Mouse (Mus musculus) embryonic facial prominence, embryonic 14.5 days (tissue): ENCODE measurements around the gene Slc15a2. TPM values are rescaled to one million over a fixed set of nuclear protein-coding genes. Genes with fewer than 3 reads are reported as not detected.

ENCODE experiments used
- ATAC-seq: fragments of 200-750 bp; cut with Nextera tagmentation; 2 replicates; pipeline ENCODE4 v1.8.0; 2017; ENCODE audit warnings: low read depth, moderate number of reproducible peaks, moderate TSS enrichment
- DNase-seq: peaks from one replicate; pipeline ENCODE4 v3.0.0-alpha.2; 2015; ENCODE audit warnings: low spot score
- H3K27ac ChIP-seq: fragments of 300-500 bp; sonication (generic); replicated peaks from 2 replicates; pipeline ENCODE4 v1.5.1; 2014; ENCODE audit warnings: low read depth, mild to moderate bottlenecking, low read length, moderate library complexity
- H3K27me3 ChIP-seq: fragments of 300-500 bp; sonication (generic); replicated peaks from 2 replicates; pipeline ENCODE4 v1.6.1; 2014; ENCODE audit warnings: low read length; ENCODE audit not compliant: control insufficient read depth, insufficient read depth
- H3K36me3 ChIP-seq: fragments of 300-500 bp; sonication (generic); 2 replicates; pipeline ENCODE4 v1.6.1; 2014; ENCODE audit warnings: low read length, mixed read lengths; ENCODE audit not compliant: control insufficient read depth, insufficient read depth
- H3K4me1 ChIP-seq: fragments of 300-500 bp; sonication (generic); 2 replicates; pipeline ENCODE4 v1.6.1; 2014; ENCODE audit warnings: antibody characterized with exemption, low read length; ENCODE audit not compliant: control insufficient read depth, insufficient read depth
- H3K4me2 ChIP-seq: fragments of 300-500 bp; sonication (generic); 2 replicates; pipeline ENCODE4 v1.6.1; 2014; ENCODE audit warnings: low read depth, mild to moderate bottlenecking, low read length, moderate library complexity, mixed read lengths
- H3K4me3 ChIP-seq: fragments of 300-500 bp; sonication (generic); 2 replicates; pipeline ENCODE4 v1.5.1; 2014; ENCODE audit warnings: low read depth, mild to moderate bottlenecking, low read length
- H3K9ac ChIP-seq: fragments of 300-500 bp; sonication (generic); 2 replicates; pipeline ENCODE4 v1.6.1; 2014; ENCODE audit warnings: low read depth, mild to moderate bottlenecking, low read length, moderate library complexity, mixed read lengths
- H3K9me3 ChIP-seq: fragments of 300-500 bp; sonication (generic); 2 replicates; pipeline ENCODE4 v1.6.1; 2016; ENCODE audit warnings: low read length; ENCODE audit not compliant: control insufficient read depth
- WGBS: fragments of 180-500 bp; shearing (Covaris S2); extraction: QIAGEN DNeasy Blood & Tissue Kit; methylation state at CpG from one replicate; pipeline ENCODE4 v1.1.7; 2014; 5-methylcytosine and 5-hydroxymethylcytosine counted together
- polyA plus RNA-seq: library from polyadenylated mRNA; unstranded; fragments of >200 nt; fragmentation: Nextera tagmentation; extraction: Ambion mirVana; gene quantifications from 2 replicates; pipeline ENCODE4 v1.2.1, GENCODE M21; 2014

Slc15a2 gene
- polyA plus RNA-seq, 1 experiment from 2014 or later = 10.7 TPM

DNA sequence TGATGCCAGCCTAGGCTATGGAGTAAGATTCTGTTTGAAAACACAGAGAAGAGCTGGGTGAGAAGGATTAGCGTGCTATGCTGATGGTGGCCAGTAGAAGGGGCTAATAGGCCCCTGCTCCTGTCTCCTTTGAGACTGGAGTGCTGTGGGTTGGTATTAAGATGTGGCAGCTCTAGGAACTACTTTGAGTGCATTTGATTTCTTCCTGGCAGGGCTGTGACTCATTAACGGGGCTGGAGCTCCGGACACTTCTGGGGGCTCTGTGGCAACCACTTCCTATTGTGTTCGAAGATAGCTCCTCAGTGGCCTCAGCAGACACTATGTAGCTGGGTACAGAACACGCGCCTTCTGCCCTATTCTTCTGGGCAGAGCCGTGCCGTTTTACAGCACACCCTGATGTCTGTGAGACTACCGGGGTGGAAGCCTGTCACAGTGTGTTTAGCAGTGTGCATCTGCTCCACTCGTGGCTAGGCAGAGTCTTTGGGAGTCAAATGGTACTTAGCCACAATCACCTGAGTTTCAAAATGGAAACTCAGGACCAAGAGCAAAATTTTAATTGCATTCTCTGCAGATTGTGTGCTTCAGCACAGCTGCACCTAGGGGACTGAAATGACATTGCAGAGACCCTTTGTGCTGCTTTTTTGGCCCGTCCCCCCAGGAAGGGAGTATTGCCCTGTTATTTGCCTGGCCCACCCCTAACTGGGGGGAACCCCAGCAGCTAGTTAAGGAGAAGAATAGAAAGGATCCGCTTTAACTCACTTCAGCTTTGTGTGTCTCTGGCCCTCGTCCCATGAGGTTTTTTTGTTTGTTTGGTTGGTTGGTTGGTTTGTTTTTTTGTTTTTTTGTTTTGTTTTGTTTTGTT is 64.3 kb downstream of the Slc15a2 start:
- WGBS = 68% methylated on average over 13 of the region's 13 CpGs
- ATAC-seq (no peak), DNase-seq (no peak)
- H3K9ac ChIP-seq = no peak overlapping the region
- H3K9me3 ChIP-seq = no peaks in the 10 kb centered on the region
- H3K27me3 ChIP-seq = no peaks in the 10 kb centered on the region
- H3K36me3 ChIP-seq = no peaks in the 10 kb centered on the region
- no peak overlapping the region for H3K27ac ChIP-seq
- H3K4me2 ChIP-seq = no peak overlapping the region
- H3K4me1 ChIP-seq = no peaks in the 10 kb centered on the region
- H3K4me3 ChIP-seq = no peak overlapping the region

DNA sequence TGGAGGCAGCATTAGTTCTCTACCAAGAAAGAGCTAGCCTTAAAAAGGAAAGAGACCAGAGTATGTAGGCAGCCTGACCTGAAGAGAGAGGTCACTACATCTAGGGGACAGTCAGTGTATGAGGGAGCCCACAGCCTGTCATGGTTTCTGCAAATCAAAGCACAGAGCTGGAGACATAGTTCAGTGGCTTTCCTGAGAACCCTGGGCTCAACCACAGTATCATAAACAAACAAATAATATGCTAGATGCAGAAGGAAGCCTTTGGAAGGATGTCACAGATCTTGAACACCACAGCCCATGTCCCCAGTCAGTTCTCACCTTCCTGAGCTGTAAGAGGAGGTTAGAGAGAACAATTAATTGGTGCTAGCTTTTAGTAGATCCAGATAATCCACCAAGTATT is 66.1 kb downstream of the Slc15a2 start:
- no peak overlapping the region for H3K27ac ChIP-seq

DNA sequence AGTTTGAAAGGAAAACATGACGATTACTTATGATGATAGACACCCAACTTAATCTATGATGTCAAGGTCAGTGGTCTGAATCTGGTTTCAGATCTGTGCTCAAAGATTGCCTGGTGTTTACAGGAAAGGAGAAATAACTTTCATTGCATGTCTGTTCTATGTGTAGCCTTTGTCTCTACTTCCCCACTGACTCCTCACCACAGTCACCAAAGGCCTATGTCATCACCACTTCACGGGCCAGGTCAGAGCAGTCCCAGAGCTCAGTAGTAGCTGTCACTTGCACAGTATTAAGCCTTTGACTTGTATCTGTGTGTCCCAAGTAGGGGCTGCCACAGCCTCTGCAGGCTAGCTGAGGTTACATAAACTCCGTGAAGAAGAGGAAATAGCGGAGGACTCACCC is 67.3 kb downstream of the Slc15a2 start:
- H3K4me2 ChIP-seq = no peak overlapping the region
- no peaks in the 10 kb centered on the region for H3K4me1 ChIP-seq
- ATAC-seq (no peak), DNase-seq (no peak)
- no peak overlapping the region for H3K27ac ChIP-seq
- 83% methylated on average over 4 of the region's 4 CpGs for WGBS
- no peaks in the 10 kb centered on the region for H3K9me3 ChIP-seq
- no peaks in the 10 kb centered on the region for H3K36me3 ChIP-seq
- H3K4me3 ChIP-seq = no peak overlapping the region
- no peaks in the 10 kb centered on the region for H3K27me3 ChIP-seq
- H3K9ac ChIP-seq = no peak overlapping the region

More for the DNA sequence above, 66.1 kb downstream of the Slc15a2 start:
- no peak for ATAC-seq
- Histone ChIP-seq H3K9me3 (no peaks in the 10 kb centered on the region), H3K4me2 (no peak overlapping the region), H3K27me3 (no peaks in the 10 kb centered on the region), H3K9ac (no peak overlapping the region), H3K4me1 (no peaks in the 10 kb centered on the region), H3K4me3 (no peak overlapping the region), H3K36me3 (no peaks in the 10 kb centered on the region)
- no peak for DNase-seq

DNA sequence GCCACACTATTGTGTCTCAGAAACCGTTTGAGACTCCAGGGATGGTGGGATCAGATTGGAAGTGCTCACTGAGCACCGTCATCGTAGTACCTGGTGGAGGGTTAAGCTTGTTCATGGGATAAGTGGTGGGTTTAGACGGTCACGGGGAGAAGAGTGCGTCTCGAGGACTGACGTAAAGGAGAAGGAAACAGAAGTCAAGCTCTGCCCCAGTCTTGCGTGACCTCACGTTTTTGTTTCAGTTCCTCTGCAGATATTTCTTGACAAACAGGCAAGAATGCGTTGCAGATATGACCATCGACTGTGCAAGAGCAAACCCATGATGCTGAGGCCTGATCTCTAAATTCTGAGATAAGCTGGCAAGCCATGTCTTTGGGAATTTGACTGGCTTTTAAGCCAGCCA is 73.0 kb downstream of the Slc15a2 start:
- no peak for ATAC-seq
- WGBS = 90% methylated on average over 12 of the region's 12 CpGs
- Histone ChIP-seq H3K27ac (no peak overlapping the region), H3K4me3 (no peak overlapping the region), H3K4me2 (no peak overlapping the region), H3K27me3 (no peaks in the 10 kb centered on the region), H3K4me1 (no peaks in the 10 kb centered on the region), H3K9ac (no peak overlapping the region), H3K9me3 (no peaks in the 10 kb centered on the region), H3K36me3 (no peaks in the 10 kb centered on the region)
- DNase-seq = no peak

DNA sequence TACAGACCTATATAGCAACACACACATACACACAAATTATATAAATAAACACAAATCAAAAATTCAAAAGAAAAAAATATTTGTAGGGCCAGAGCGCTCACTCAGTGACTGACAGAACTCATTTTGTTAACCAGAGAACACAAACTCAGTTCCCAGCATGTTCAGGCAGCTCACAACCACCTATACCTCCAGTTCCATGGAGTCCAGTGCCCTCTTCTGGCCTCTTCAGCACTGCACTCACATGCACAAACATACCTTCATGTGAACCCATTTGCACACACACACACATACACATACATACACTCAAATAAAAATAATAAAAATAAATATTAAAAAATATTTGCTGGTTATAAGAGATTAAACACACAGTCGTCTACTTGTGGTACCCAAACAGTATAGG is 74.0 kb downstream of the Slc15a2 start:
- no peak overlapping the region for H3K4me2 ChIP-seq
- no peaks in the 10 kb centered on the region for H3K9me3 ChIP-seq
- 93% methylated on average over 2 of the region's 2 CpGs for WGBS
- no peak overlapping the region for H3K4me3 ChIP-seq
- no peak overlapping the region for H3K27ac ChIP-seq
- DNase-seq = no peak
- ATAC-seq = no peak
- H3K4me1 ChIP-seq = no peaks in the 10 kb centered on the region
- H3K36me3 ChIP-seq = no peaks in the 10 kb centered on the region
- H3K27me3 ChIP-seq = no peaks in the 10 kb centered on the region
- no peak overlapping the region for H3K9ac ChIP-seq

DNA sequence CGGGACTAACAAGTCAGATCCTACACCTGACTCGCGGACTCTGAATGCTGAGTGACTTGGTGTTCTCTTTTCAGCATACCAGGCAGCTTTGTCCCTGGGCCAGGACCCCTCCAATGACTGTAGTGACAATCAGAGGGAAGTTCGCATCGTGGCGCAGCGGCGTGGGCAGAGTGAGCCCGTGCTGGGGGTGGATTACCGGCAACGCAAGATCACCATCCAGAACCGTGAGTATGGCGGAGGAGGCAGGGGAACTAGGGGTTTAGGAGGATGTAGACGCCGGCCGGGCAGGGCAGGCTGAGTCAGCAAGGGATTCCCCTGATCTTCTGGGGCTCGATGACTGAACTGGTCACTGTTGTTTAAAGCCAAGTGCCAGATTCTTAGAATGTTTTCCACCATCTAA is 75.4 kb downstream of the Slc15a2 start:
- no peaks in the 10 kb centered on the region for H3K4me1 ChIP-seq
- no peak overlapping the region for H3K9ac ChIP-seq
- 89% methylated on average over 17 of the region's 17 CpGs for WGBS
- no peak for ATAC-seq
- H3K9me3 ChIP-seq = no peaks in the 10 kb centered on the region
- no peak overlapping the region for H3K27ac ChIP-seq
- no peaks in the 10 kb centered on the region for H3K36me3 ChIP-seq
- no peaks in the 10 kb centered on the region for H3K27me3 ChIP-seq
- DNase-seq = no peak
- no peak overlapping the region for H3K4me3 ChIP-seq
- no peak overlapping the region for H3K4me2 ChIP-seq

DNA sequence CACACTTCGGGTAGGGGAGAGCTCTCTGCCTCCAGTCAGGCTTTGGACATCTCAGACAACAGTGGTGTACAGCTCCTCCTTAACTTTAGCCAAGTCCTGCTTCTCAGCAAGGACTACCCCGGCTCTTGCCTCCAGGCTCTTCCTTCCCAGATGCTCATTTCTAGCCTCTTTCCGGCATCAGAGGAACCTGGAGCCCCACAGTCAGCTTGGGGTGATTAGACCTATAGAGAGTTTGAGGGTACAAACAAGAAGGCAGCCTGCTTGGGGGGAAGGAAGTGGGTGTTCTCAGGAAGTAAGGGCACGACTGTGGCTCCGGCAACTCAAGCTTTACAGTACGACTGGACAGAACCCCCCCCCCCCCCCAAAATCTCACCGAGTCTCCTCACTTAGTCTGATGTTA is 76.0 kb downstream of the Slc15a2 start:
- no peak overlapping the region for H3K4me2 ChIP-seq
- H3K36me3 ChIP-seq = no peaks in the 10 kb centered on the region
- H3K9ac ChIP-seq = no peak overlapping the region
- H3K27me3 ChIP-seq = no peaks in the 10 kb centered on the region
- DNase-seq (no peak), ATAC-seq (no peak)
- no peaks in the 10 kb centered on the region for H3K4me1 ChIP-seq
- no peaks in the 10 kb centered on the region for H3K9me3 ChIP-seq
- 72% methylated on average over 7 of the region's 7 CpGs for WGBS
- no peak overlapping the region for H3K27ac ChIP-seq
- no peak overlapping the region for H3K4me3 ChIP-seq

DNA sequence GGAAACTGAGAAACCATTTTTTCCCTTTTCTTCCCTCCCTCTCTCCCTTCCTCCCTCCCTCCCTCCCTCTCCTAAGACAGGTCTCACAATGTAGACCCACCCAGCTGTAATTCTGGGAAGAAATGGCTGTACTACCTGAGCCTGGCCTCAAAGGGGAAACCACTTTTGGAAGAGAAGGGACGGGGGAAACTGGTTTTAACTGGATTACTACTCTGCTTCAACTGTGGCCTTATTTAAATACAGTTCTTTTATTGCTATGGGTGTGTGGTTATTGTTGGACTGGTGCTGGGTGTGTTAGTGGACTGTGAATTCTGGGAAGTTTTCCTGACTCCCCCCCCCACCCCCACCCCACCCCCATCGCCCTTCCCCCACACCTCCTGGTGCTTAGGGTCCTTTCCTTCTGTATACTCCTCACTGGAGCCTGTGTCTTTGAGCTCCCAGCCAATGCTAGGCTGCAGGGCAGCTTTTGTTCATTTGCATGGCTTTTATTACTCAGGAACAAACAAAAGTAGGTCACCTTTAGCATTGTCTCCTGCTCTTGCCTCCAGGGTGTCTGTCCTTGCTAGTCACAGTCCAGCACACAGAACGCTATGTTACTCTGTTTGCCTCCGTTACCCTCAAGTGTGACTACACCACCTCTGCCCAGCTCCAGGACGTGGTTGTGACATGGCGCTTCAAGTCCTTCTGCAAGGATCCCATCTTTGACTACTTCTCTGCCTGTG is 76.9 kb downstream of the Slc15a2 start:
- WGBS = 66% methylated on average over 6 of the region's 6 CpGs
- no peak for ATAC-seq
- Histone ChIP-seq H3K9ac (no peak overlapping the region), H3K4me2 (no peak overlapping the region), H3K9me3 (no peaks in the 10 kb centered on the region), H3K27ac (no peak overlapping the region), H3K4me1 (no peaks in the 10 kb centered on the region), H3K4me3 (no peak overlapping the region), H3K27me3 (no peaks in the 10 kb centered on the region), H3K36me3 (no peaks in the 10 kb centered on the region)
- DNase-seq = no peak
